Mouse (Mus musculus): ENCODE results near the gene Slc17a8. TPM values are rescaled to one million over a fixed set of nuclear protein-coding genes. Genes with fewer than 3 reads are reported as not detected.

Slc17a8 gene
- total RNA-seq, 2 experiments from 2014 or later, result not detected

GRCm38 (mm10) chr10:89532929-89533727 lies 87.9 kb downstream of the Slc17a8 start, which contains the start of gene Nr1h4:
TSS of gene Nr1h4 (minus strand) at chr10:89533585.
- DNase-seq, result no peak
- intact Hi-C loops (cut with DNase I), result no loop called here

- intact Hi-C loops (cut with DNase I), result no loop called here
- no peak for DNase-seq
Observed at GRCm38 (mm10) chr10:89532451-89532850, 88.6 kb downstream of the Slc17a8 start.

GRCm38 (mm10) chr10:89531976-89532375 lies 89.1 kb downstream of the Slc17a8 start:
- intact Hi-C loops (cut with DNase I), result no loop called here
- DNase-seq, result no peak

- DNase-seq, result no peak
- intact Hi-C loops (cut with DNase I), result no loop called here
Observed at GRCm38 (mm10) chr10:89531194-89531634, 89.8 kb downstream of the Slc17a8 start.

GRCm38 (mm10) chr10:89527054-89527453 lies 94.0 kb downstream of the Slc17a8 start:
- DNase-seq, result no peak
- intact Hi-C loops (cut with DNase I), result no loop called here

- DNase-seq, result no peak
- intact Hi-C loops (cut with DNase I), result no loop called here
Observed at GRCm38 (mm10) chr10:89525823-89526222, 95.2 kb downstream of the Slc17a8 start.

Other genes with a start within 250 kb of the Slc17a8 start
- gene Gas2l3, start 177.3 kb downstream of the Slc17a8 start, total RNA-seq (2021), result 1 to 10 TPM; 2.4 to 2.8 TPM
- gene Nr1h4, start 87.7 kb downstream of the Slc17a8 start, total RNA-seq (2021), result not detected
- gene Scyl2, start 65.0 kb upstream of the Slc17a8 start, total RNA-seq (2021), result 10 to 100 TPM; 12.1 to 12.6 TPM
- 1 to 10 TPM; 5.4 to 5.7 TPM for gene Actr6, start 111.0 kb upstream of the Slc17a8 start, total RNA-seq (2021)
- 10 to 100 TPM; 14.8 to 17.2 TPM for gene Uhrf1bp1l, start 123.7 kb upstream of the Slc17a8 start, total RNA-seq (2021)